Mouse (Mus musculus) large intestine, adult 2 months (tissue): ENCODE measurements around the gene Clock. TPM values are rescaled to one million over a fixed set of nuclear protein-coding genes. Genes with fewer than 3 reads are reported as not detected.

Source experiments
- DNase-seq: peaks from one replicate; pipeline ENCODE4 v3.0.0-alpha.2; 2012; ENCODE audit warnings: low read depth, low spot score
- WGBS: fragments of 180-500 bp; shearing (Covaris S2); methylation state at CpG from one replicate; pipeline ENCODE4 v1.1.7; 2018; 5-methylcytosine and 5-hydroxymethylcytosine counted together
- polyA plus RNA-seq: library from polyadenylated mRNA; depleted of rRNA; stranded (reverse); fragments of >200 nt; gene quantifications from 2 replicates; pipeline ENCODE4 v1.2.3, GENCODE M21; 2012; rRNA removed

Gene Clock
- polyA plus RNA-seq: 6.0 and 15.0 TPM in 2 replicates

GRCm38 (mm10) chr5:76304452-76305341, at the start of gene Clock:
TSS of gene Clock (minus strand) at chr5:76304792.
- under 1% methylated on average over 96 of the region's 104 CpGs for WGBS
- no peak for DNase-seq

DNA sequence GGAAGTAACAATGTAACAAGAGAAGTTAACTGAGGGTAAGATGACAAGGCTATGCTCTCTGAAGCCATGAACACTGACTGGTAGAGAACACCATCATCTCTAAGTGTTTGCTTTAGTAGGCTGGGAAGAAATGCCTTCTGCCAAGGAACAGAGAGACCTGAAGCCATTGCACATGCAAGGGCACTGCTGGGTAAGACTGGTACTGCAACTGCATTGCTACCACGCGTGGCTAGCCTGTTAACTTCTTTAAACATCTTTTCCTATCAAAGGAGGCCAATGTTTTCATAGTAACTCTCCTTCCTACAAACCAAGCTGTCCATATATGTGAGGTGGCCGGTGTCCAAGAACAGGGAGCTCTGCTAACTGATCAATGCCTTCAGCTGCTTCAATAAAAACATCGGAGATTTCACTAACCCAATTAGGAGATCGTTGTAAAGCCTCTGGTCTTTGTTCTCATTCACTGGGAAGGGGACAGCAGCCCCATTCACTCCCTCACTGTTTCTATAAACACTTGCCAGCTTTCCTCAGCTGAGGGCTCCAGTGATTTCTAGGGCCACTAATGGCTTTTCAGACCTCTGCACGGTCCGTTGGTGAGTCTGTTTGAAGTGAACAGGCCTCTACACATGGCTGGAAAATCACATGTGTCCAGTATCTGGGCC, 47.5 kb upstream of the Clock start:
- DNase-seq: no peak
- 26% methylated on average over 7 of the region's 7 CpGs for WGBS

DNA sequence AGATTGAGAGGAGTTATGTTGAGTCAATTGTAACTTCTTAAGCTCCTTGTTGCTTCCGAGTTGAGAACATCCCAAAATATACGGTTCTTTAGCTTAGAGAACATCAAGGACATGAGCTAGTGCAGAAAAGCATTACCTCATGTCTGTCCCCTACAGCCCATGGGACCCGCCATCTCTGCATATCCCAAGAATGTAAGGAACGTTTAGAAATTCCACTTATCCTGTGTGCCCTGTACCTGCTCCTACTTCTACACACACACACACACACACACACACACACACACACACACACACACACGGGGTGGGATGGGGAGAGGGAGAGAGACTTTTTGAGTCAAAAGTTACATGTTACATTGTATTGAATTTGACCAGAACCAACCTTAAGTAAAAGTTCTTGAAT, 46.9 kb upstream of the Clock start:
- no peak for DNase-seq
- WGBS: 85% methylated on average over 5 of the region's 5 CpGs

DNA sequence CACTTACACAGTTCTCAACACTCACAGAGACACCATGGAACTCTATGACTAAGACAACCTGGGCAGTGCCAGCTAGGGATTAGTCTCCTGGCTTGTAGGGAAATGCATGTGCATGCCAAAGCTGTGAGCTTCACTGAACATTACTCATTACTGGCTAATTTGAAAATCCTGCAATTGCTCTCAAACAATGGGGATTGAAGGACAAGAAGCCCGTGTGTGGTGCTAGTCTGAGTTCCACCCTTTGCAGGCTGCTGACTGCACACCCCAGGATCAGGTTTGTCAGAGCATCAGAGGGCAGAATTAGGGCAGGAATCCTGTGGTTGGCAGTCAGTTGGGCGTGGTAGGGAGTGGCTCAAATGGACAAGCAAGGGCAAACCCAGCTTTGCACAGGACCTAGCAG, 41.5 kb upstream of the Clock start:
- no peak for DNase-seq
- WGBS: 31% methylated on average over 2 of the region's 2 CpGs

DNA sequence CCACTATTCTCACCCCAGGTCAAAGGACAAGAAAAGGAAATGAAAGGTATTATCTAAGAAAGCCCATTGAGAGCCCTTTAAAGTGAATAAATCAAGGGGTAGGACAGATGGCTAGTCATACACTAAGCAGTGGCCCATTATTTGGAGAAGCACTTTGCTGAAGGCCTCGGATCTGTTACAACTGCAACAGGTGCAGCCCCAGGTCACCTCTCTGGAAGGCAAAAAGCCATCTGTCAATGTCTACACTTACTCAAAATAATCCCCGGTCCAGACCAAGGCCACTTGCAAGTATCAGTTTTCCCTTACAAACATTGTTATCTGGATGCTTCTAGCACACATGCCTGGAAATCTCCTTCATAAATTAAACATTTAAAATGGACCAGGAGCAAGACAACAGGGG, 36.3 kb upstream of the Clock start:
- WGBS: 52% methylated on average over 2 of the region's 2 CpGs

DNA sequence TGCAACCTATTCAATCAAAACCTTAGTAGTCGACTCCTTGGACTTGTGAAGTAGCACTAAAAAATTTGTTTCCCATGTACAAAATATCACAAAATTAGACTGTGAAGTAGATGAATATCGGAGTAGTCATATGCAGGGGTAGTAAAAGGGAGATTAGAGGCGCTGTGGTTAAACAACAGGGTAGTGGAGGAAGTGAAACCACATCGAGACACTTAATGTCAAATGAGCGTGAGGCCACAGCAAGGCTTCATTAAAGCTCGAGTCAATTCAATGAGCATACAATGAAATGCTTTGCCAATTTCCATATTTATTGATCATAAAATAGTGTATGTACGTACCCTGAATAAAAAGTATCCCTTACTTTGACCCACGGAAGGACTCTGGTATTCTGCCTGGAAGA, 32.5 kb upstream of the Clock start:
- no peak for DNase-seq

More for the DNA sequence above, 36.3 kb upstream of the Clock start:
- DNase-seq: no peak

DNA sequence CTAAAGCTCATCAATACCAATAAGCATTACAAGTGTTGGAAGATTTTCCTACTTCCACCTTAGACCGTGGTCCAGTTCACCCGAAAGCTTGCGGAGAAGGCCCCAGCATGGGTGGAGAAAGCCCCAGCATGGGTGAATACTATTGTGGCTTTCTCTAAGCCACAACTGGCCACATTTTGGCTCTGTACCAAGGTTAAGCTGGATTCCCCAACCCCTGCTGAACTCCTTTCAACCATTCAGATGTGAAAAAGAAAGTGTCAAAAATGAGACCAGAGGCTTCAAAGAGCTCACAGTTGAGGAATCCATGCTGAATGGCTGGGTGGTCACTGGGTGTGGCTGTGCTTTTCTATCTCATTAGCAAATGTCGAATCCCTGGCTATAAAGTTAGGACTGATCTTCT, 29.2 kb upstream of the Clock start:
- 78% methylated on average over 4 of the region's 4 CpGs for WGBS
- DNase-seq: no peak

More for the DNA sequence above, 32.5 kb upstream of the Clock start:
- 74% methylated on average over 8 of the region's 8 CpGs for WGBS

GRCm38 (mm10) chr5:76330953-76331352, 26.4 kb upstream of the Clock start, which contains the start of gene Pdcl2:
TSS of gene Pdcl2 (minus strand) at chr5:76331156.
- no peak for DNase-seq
- 93% methylated on average over 7 of the region's 7 CpGs for WGBS

- 16% methylated on average over 2 of the region's 2 CpGs for WGBS
- DNase-seq: no peak
Measured at GRCm38 (mm10) chr5:76327296-76327695, 22.7 kb upstream of the Clock start.

DNA sequence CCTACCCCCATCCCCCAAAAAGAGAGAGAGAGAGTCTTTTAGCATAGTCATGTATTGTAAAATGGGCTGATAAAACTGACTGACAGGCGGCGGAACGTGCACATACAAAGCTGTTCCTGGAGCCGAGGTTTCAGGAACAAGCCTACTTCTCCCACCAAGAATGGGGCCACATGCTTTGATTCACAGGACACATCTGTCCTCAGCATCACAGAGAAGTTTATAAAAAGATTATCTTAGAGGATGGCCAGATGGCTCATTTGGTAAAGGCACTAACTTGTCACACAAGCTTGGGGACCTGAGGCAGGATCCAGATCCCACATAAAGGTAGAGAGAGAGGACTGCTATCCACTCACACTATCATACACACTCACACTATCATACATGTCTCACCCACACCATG, 20.5 kb upstream of the Clock start:
- DNase-seq: no peak
- WGBS: 87% methylated on average over 4 of the region's 4 CpGs

- DNase-seq: no peak
- WGBS: 41% methylated on average over 11 of the region's 11 CpGs
Measured at GRCm38 (mm10) chr5:76321249-76322196, 16.9 kb upstream of the Clock start.

GRCm38 (mm10) chr5:76308206-76308605, 3.6 kb upstream of the Clock start:
- WGBS: 40% methylated on average over 2 of the region's 2 CpGs

GRCm38 (mm10) chr5:76306261-76306660, 1.7 kb upstream of the Clock start:
- 29% methylated on average over 3 of the region's 3 CpGs for WGBS
- DNase-seq: no peak

More at GRCm38 (mm10) chr5:76308206-76308605, 3.6 kb upstream of the Clock start:
- no peak for DNase-seq

GRCm38 (mm10) chr5:76305616-76306015, 1.0 kb upstream of the Clock start:
- WGBS: 5% methylated on average over 8 of the region's 8 CpGs
- DNase-seq: no peak

DNA sequence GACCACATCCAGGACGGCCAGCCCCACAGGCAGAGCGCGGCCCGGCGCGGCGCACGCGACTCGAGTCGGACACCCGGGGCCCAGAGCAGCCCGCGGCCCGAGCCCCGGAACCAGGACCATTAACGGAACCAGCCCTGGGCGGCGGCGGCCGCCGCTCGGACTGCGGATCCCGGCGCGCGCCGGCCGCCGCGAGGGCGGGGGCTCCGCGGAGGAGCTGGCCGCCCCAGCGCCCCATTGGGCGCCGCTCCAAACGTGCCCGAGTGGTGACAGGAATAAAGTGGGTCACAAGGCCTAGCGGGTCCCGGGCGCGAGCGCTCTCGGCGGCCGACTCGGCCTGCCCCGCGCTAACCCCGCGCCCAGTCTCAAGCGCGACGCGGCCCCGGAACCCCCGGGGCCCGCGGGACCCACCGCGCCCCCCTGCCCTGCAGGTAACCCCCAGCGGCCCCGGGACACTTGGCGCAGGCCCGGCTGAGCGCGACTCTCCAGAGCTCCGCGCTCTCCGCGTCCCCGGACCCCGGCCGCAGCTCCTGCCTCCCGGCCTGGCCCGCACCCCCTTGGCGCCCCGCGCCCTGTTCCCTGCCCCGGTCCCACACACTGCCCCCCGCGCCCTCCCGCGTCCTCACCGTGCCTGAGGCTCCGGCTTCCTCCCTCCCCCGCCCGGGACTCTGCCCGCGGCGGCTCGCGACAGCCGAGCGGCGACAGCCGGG, 694 bp downstream of the Clock start:
- WGBS: 1% methylated on average over 98 of the region's 100 CpGs
- no peak for DNase-seq

DNA sequence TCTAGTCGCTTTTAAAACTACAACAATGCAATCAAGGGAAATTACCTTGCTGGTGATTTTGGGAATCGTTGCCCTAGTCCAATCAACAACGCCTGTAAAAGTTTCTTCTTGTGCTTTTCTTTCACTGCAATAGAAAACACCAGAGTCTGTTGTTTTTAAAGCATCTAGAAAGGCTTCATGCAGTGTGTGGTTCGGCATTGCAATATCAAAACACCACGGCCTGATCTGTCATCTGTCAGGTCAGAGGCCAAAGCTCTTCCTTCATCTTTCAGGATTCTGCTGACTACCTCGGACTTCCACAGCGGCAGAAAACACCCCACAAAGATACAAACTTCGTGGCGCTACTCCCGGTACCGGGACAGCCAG, 1.2 kb downstream of the Clock start:
- DNase-seq: no peak
- WGBS: 2% methylated on average over 11 of the region's 11 CpGs

DNA sequence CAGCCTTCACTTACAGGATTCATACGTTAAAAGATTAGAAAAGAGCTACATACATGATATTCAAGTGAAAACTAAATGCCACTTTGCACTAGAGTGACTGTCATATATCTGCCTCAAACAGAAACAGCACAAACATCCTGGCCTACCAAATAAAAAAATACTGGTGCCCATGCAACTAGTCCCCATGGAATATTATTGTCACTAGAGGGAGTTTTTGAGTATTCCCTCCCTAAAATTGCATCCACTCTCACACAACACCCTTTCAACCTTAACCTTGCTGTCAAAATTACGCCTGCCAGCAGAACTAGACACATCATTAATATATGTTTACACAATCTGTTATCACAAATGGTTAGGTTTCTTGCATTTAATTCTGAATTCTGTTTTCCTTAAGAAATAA, 2.6 kb downstream of the Clock start:
- WGBS: 41% methylated on average over 2 of the region's 2 CpGs
- DNase-seq: no peak

- 60% methylated on average over 8 of the region's 8 CpGs for WGBS
- no peak for DNase-seq
Measured at GRCm38 (mm10) chr5:76289234-76289691, 15.3 kb downstream of the Clock start.

DNA sequence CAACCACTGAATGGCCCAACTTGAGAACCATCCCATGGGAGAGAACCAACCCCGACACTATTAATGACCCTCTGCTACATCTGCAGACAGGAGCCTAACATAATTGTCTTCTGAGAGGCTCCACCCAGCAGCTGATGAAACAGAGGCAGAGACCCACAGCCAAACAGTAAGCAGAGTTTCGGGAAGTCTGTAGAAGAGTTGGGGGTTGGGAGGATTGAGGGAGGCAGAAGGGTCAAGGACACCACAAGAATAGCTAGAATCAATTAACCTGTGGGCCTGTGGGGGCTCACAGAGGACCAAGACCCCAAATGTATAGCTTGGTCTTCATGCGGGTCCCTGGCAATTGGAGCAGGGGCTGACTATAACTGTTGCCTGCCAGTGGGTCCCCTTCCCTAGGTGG, 16.3 kb downstream of the Clock start:
- 91% methylated on average over 3 of the region's 3 CpGs for WGBS
- no peak for DNase-seq
